ENCODE assay signal across 27 mouse cellular contexts in the genomic region with DNA sequence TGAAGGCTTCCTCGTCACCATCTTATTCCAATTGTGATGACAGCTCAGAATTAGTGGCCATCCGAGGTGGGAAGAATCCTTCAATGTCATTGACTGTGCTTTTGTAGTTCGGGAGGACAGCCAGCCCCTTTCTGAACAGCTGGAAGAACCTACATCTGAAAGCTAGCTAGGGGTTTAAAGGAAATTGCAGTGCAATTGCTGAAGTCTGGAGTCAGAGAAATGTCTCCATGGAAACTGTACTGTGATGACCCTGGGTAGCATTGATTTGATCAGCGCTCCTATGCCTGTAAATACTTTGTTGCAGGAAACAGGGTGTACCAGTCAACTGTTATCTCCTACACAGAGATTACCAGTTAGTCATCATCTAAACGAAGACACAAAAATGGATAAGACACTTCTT.
DNase-seq lines count a peak whose midpoint lies in the region; ATAC-seq lines count a peak whose summit lies in the region.
"Had no signal": no experiment of that assay in that cellular context is flagged by ENCODE, and none has a peak within 500 bp of the region (broad histone marks: within the 10 kb centered on the region; RNA-seq: fewer than 3 reads in every experiment).

No protein-coding gene starts in this region.

- H3K4me2 ChIP-seq in hindbrain, embryonic 14.5 days (replicated peaks) = no peak overlapping the region
- H3K4me2 ChIP-seq in hindbrain, embryonic 11.5 days (replicated peaks; ENCODE audit: low read depth, low read length) = no peak overlapping the region
- no peak overlapping the region for H3K4me2 ChIP-seq in midbrain, embryonic 14.5 days (ENCODE audit: low read length)
- no peak overlapping the region for H3K4me2 ChIP-seq in neural tube, embryonic 15.5 days
- H3K4me2 ChIP-seq: embryonic facial prominence, embryonic 12.5 days; embryonic facial prominence, embryonic 15.5 days; forebrain, embryonic 12.5 days; heart, embryonic 13.5 days; hindbrain, embryonic 12.5 days had no signal

- 0 out of 2 replicates have a peak, but pooled peaks cover 3% of the 10 kb centered on the region for H3K9me3 ChIP-seq in hindbrain, embryonic 14.5 days (ENCODE audit: control insufficient read depth, low read length)
- no peaks in the 10 kb centered on the region for H3K9me3 ChIP-seq in hindbrain, embryonic 11.5 days (ENCODE audit: control insufficient read depth, low read length)
- H3K9me3 ChIP-seq in midbrain, embryonic 14.5 days (ENCODE audit: control insufficient read depth, low read length) = no peaks in the 10 kb centered on the region
- H3K9me3 ChIP-seq in midbrain, embryonic 10.5 days (replicated peaks) = peaks cover 9% of the 10 kb centered on the region; the same call in 1 of the 2 replicates
- no peaks in the 10 kb centered on the region for H3K9me3 ChIP-seq in neural tube, embryonic 15.5 days (replicated peaks)
- H3K9me3 ChIP-seq: embryonic facial prominence, embryonic 12.5 days; embryonic facial prominence, embryonic 15.5 days; forebrain, embryonic 12.5 days; heart, embryonic 10.5 days; heart, embryonic 13.5 days; hindbrain, embryonic 12.5 days had no signal

- ATAC-seq in hindbrain, embryonic 14.5 days (ENCODE audit: low FRiP score) = no peak
- no peak for ATAC-seq in hindbrain, embryonic 11.5 days (ENCODE audit: low FRiP score)
- no peak for ATAC-seq in midbrain, embryonic 14.5 days (ENCODE audit: low FRiP score, low TSS enrichment)
- no peak for ATAC-seq in neural tube, embryonic 15.5 days (ENCODE audit: low FRiP score)
- ATAC-seq: activated CD4-positive, CD25-positive, alpha-beta regulatory T cell, adult 4 months; CD4-positive, CD25-positive, alpha-beta regulatory T cell, adult 4 months; hindbrain, embryonic 16.5 days had no signal

- no peaks in the 10 kb centered on the region for H3K36me3 ChIP-seq in hindbrain, embryonic 14.5 days (replicated peaks; ENCODE audit: control insufficient read depth, insufficient read depth)
- no peaks in the 10 kb centered on the region for H3K36me3 ChIP-seq in hindbrain, embryonic 11.5 days (ENCODE audit: control insufficient read depth, insufficient read depth, low read length)
- no peaks in the 10 kb centered on the region for H3K36me3 ChIP-seq in midbrain, embryonic 14.5 days (ENCODE audit: control insufficient read depth, insufficient read depth, low read length)
- H3K36me3 ChIP-seq in midbrain, embryonic 10.5 days = no peaks in the 10 kb centered on the region
- H3K36me3 ChIP-seq in neural tube, embryonic 15.5 days = no peaks in the 10 kb centered on the region
- H3K36me3 ChIP-seq: embryonic facial prominence, embryonic 12.5 days; embryonic facial prominence, embryonic 15.5 days; forebrain, embryonic 12.5 days; heart, embryonic 10.5 days; heart, embryonic 13.5 days; hindbrain, embryonic 12.5 days had no signal

- H3K27me3 ChIP-seq in hindbrain, embryonic 14.5 days (ENCODE audit: control insufficient read depth, insufficient read depth, low read length) = no peaks in the 10 kb centered on the region
- no peaks in the 10 kb centered on the region for H3K27me3 ChIP-seq in hindbrain, embryonic 11.5 days (ENCODE audit: control insufficient read depth, insufficient read depth, low read length)
- H3K27me3 ChIP-seq in midbrain, embryonic 14.5 days (ENCODE audit: control insufficient read depth, insufficient read depth, low read length) = no peaks in the 10 kb centered on the region
- no peaks in the 10 kb centered on the region for H3K27me3 ChIP-seq in midbrain, embryonic 10.5 days (ENCODE audit: low read depth, poor library complexity, severe bottlenecking)
- no peaks in the 10 kb centered on the region for H3K27me3 ChIP-seq in neural tube, embryonic 15.5 days (replicated peaks)
- H3K27me3 ChIP-seq: embryonic facial prominence, embryonic 12.5 days; embryonic facial prominence, embryonic 15.5 days; forebrain, embryonic 12.5 days; heart, embryonic 13.5 days; hindbrain, embryonic 12.5 days had no signal

- H3K4me3 ChIP-seq in hindbrain, embryonic 14.5 days (replicated peaks; ENCODE audit: low read length) = no peak overlapping the region
- no peak overlapping the region for H3K4me3 ChIP-seq in hindbrain, embryonic 11.5 days (ENCODE audit: low read depth, low read length)
- no peak overlapping the region for H3K4me3 ChIP-seq in midbrain, embryonic 14.5 days (replicated peaks; ENCODE audit: low read depth, low read length)
- no peak overlapping the region for H3K4me3 ChIP-seq in midbrain, embryonic 10.5 days
- H3K4me3 ChIP-seq in neural tube, embryonic 15.5 days (replicated peaks) = no peak overlapping the region
- H3K4me3 ChIP-seq: embryonic facial prominence, embryonic 12.5 days; embryonic facial prominence, embryonic 15.5 days; forebrain, embryonic 12.5 days; heart, adult 2 months; heart, embryonic 10.5 days; heart, embryonic 13.5 days; hindbrain, embryonic 12.5 days had no signal

- 0 out of 2 replicates have a peak overlapping the region, but pooled peaks have one; percentile 24 for H3K27ac ChIP-seq in hindbrain, embryonic 14.5 days
- H3K27ac ChIP-seq in hindbrain, embryonic 11.5 days (ENCODE audit: low read depth, low read length) = no peak overlapping the region
- H3K27ac ChIP-seq in midbrain, embryonic 14.5 days (replicated peaks; ENCODE audit: low read depth, low read length) = 0 out of 2 replicates have a peak overlapping the region, but pooled peaks have one; percentile 32
- H3K27ac ChIP-seq in midbrain, embryonic 10.5 days (replicated peaks) = no peak overlapping the region
- 0 out of 2 replicates have a peak overlapping the region, but pooled peaks have one; percentile 24 for H3K27ac ChIP-seq in neural tube, embryonic 15.5 days (replicated peaks)
- H3K27ac ChIP-seq: embryonic facial prominence, embryonic 12.5 days; embryonic facial prominence, embryonic 15.5 days; forebrain, embryonic 12.5 days; heart, adult 2 months; heart, embryonic 10.5 days; heart, embryonic 13.5 days; hindbrain, embryonic 12.5 days had no signal

- DNase-seq in hindbrain, embryonic 14.5 days (ENCODE audit: low spot score) = no peak
- no peak for DNase-seq in hindbrain, embryonic 11.5 days (ENCODE audit: low spot score)
- DNase-seq in midbrain, embryonic 14.5 days = no peak
- DNase-seq in midbrain, embryonic 10.5 days (ENCODE audit: low spot score) = no peak
- peak; percentile 23 for DNase-seq in brain, adult 2 months (ENCODE audit: low read depth, low spot score)
- no peak for DNase-seq in heart, adult 18-20 months
- no peak for DNase-seq in kidney, postnatal 25 days
- DNase-seq: adrenal gland, adult 8-10 months; adrenal gland, postnatal 25 days; cerebellum, adult 11 months; cerebellum, adult 2 months; cerebellum, adult 9-11 months; cerebellum, postnatal 25 days; gastrocnemius, postnatal 25 days; heart, adult 2 months; heart, postnatal 14 days; heart, postnatal 4 days had no signal

- H3K9ac ChIP-seq in hindbrain, embryonic 14.5 days = no peak overlapping the region
- H3K9ac ChIP-seq in hindbrain, embryonic 11.5 days (ENCODE audit: low read depth, low read length) = no peak overlapping the region
- no peak overlapping the region for H3K9ac ChIP-seq in midbrain, embryonic 14.5 days (replicated peaks; ENCODE audit: low read length)
- H3K9ac ChIP-seq in neural tube, embryonic 15.5 days (replicated peaks) = no peak overlapping the region
- H3K9ac ChIP-seq: embryonic facial prominence, embryonic 12.5 days; embryonic facial prominence, embryonic 15.5 days; forebrain, embryonic 12.5 days; heart, embryonic 13.5 days; hindbrain, embryonic 12.5 days had no signal

- WGBS in hindbrain, embryonic 14.5 days = 60% methylated on average over 5 of the region's 5 CpGs
- WGBS in hindbrain, embryonic 11.5 days = 75% methylated on average over 5 of the region's 5 CpGs
- 77% methylated on average over 5 of the region's 5 CpGs for WGBS in midbrain, embryonic 14.5 days
- 85% methylated on average over 5 of the region's 5 CpGs for WGBS in midbrain, embryonic 10.5 days
- WGBS in neural tube, embryonic 15.5 days = 44% methylated on average over 5 of the region's 5 CpGs

- H3K4me1 ChIP-seq in hindbrain, embryonic 14.5 days (replicated peaks; ENCODE audit: control insufficient read depth, insufficient read depth, low read length) = no peaks in the 10 kb centered on the region; the same call in 1 of the 2 replicates
- H3K4me1 ChIP-seq in hindbrain, embryonic 11.5 days (replicated peaks; ENCODE audit: control insufficient read depth, insufficient read depth, low read length) = no peaks in the 10 kb centered on the region
- H3K4me1 ChIP-seq in midbrain, embryonic 14.5 days (ENCODE audit: control insufficient read depth, insufficient read depth, low read length) = peaks cover 8% of the 10 kb centered on the region; the same call in 1 of the 2 replicates
- no peaks in the 10 kb centered on the region for H3K4me1 ChIP-seq in midbrain, embryonic 10.5 days
- H3K4me1 ChIP-seq in neural tube, embryonic 15.5 days = peaks cover 10% of the 10 kb centered on the region; the same call in 1 of the 2 replicates
- H3K4me1 ChIP-seq: embryonic facial prominence, embryonic 12.5 days; embryonic facial prominence, embryonic 15.5 days; forebrain, embryonic 12.5 days; heart, embryonic 10.5 days; heart, embryonic 13.5 days; hindbrain, embryonic 12.5 days had no signal

Comparison
In these comparisons a context has a peak if more than half of its experiments do, and no peak if none do; other contexts are left out.
1. H3K27ac ChIP-seq: peak in hindbrain, embryonic 14.5 days (single experiment), midbrain, embryonic 14.5 days (single experiment) and neural tube, embryonic 15.5 days (single experiment); none in hindbrain, embryonic 11.5 days (single experiment) and midbrain, embryonic 10.5 days (single experiment).